Mouse (Mus musculus) limb, embryonic 12.5 days (tissue): Measurements from ENCODE around the gene Reln. TPM values are rescaled to one million over a fixed set of nuclear protein-coding genes. Genes with fewer than 3 reads are reported as not detected.

Experiments used
- ATAC-seq: fragments of 200-750 bp; cut with Nextera tagmentation; 2 replicates; pipeline ENCODE4 v1.8.0; 2017; ENCODE audit warnings: low read depth, moderate TSS enrichment; ENCODE audit not compliant: insufficient number of reproducible peaks, insufficient read depth, low FRiP score, low TSS enrichment
- H3K27ac ChIP-seq: fragments of 300-500 bp; sonication (generic); 2 replicates; pipeline ENCODE4 v1.5.1; 2016; ENCODE audit warnings: mild to moderate bottlenecking, moderate library complexity
- H3K27me3 ChIP-seq: fragments of 300-500 bp; sonication (generic); 2 replicates; pipeline ENCODE4 v1.6.1; 2016; ENCODE audit warnings: mild to moderate bottlenecking, moderate library complexity
- H3K36me3 ChIP-seq: fragments of 300-500 bp; sonication (generic); 2 replicates; pipeline ENCODE4 v1.6.1; 2016; ENCODE audit warnings: mild to moderate bottlenecking, moderate library complexity
- H3K4me1 ChIP-seq: fragments of 300-500 bp; sonication (generic); replicated peaks from 2 replicates; pipeline ENCODE4 v1.6.1; 2016
- H3K4me2 ChIP-seq: fragments of 300-500 bp; sonication (generic); 2 replicates; pipeline ENCODE4 v1.6.1; 2016; ENCODE audit warnings: mild to moderate bottlenecking, moderate library complexity
- H3K4me3 ChIP-seq: fragments of 300-500 bp; sonication (generic); replicated peaks from 2 replicates; pipeline ENCODE4 v1.5.1; 2016; ENCODE audit warnings: mild to moderate bottlenecking
- H3K9ac ChIP-seq: fragments of 300-500 bp; sonication (generic); replicated peaks from 2 replicates; pipeline ENCODE4 v1.6.1; 2016; ENCODE audit warnings: mild to moderate bottlenecking, moderate library complexity
- H3K9me3 ChIP-seq: fragments of 300-500 bp; sonication (generic); 2 replicates; pipeline ENCODE4 v1.6.1; 2016; ENCODE audit warnings: mild to moderate bottlenecking, moderate library complexity
- WGBS: fragments of 180-500 bp; shearing (Covaris S2); methylation state at CpG from one replicate; pipeline ENCODE4 v1.1.7; 2016; 5-methylcytosine and 5-hydroxymethylcytosine counted together
- polyA plus RNA-seq: library from polyadenylated mRNA; unstranded; fragments of >200 nt; fragmentation: Nextera tagmentation; extraction: Ambion mirVana; gene quantifications from 2 replicates; pipeline ENCODE4 v1.2.1, GENCODE M21; 2016

Reln gene
- polyA plus RNA-seq, 1 experiment from 2014 or later: 1.7 TPM

GRCm38 (mm10) chr5:22160935-22161334, 183.6 kb downstream of the Reln start:
- Histone ChIP-seq H3K27ac (no peak overlapping the region), H3K4me1 (peaks cover 14% of the 10 kb centered on the region; the same call in 1 of the 2 replicates), H3K4me3 (no peak overlapping the region), H3K9me3 (no peaks in the 10 kb centered on the region), H3K9ac (no peak overlapping the region), H3K4me2 (no peak overlapping the region), H3K27me3 (no peaks in the 10 kb centered on the region), H3K36me3 (no peaks in the 10 kb centered on the region)
- WGBS: 8% methylated on average over 2 of the region's 2 CpGs
- ATAC-seq: no peak

DNA sequence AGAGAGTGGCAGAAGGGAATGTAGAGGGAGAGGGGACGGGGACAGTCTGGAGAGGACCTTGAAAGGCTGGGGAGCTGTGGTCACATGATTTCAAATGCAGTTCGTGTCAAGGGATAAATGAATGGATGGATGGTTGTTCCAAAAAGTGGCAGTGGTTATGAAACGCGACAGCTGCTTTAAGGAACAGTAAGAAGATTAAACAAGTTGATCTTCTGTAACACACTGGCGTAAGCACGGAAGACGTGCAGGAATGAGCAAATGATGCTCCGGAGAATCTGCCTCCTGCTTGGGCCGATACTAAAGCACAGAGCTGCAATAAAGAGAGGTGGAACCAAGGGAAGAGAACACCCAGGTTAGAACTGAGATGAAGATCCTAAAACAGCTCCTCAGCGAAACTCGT, 185.7 kb downstream of the Reln start:
- Histone ChIP-seq H3K4me3 (no peak overlapping the region), H3K27me3 (no peaks in the 10 kb centered on the region), H3K9ac (no peak overlapping the region), H3K36me3 (no peaks in the 10 kb centered on the region), H3K9me3 (no peaks in the 10 kb centered on the region), H3K4me1 (peaks cover 8% of the 10 kb centered on the region; the same call in 1 of the 2 replicates), H3K4me2 (no peak overlapping the region), H3K27ac (no peak overlapping the region)
- WGBS: 87% methylated on average over 11 of the region's 11 CpGs
- ATAC-seq: no peak

- Histone ChIP-seq H3K27me3 (0 out of 2 replicates have a peak, but pooled peaks cover 2% of the 10 kb centered on the region), H3K4me3 (no peak overlapping the region), H3K9ac (no peak overlapping the region), H3K36me3 (no peaks in the 10 kb centered on the region), H3K27ac (no peak overlapping the region), H3K4me2 (no peak overlapping the region), H3K9me3 (peaks cover 3% of the 10 kb centered on the region; the same call in 1 of the 2 replicates), H3K4me1 (no peaks in the 10 kb centered on the region)
- no peak for ATAC-seq
- 55% methylated on average over 6 of the region's 6 CpGs for WGBS
These were observed 190.9 kb downstream of the Reln start for GRCm38 (mm10) chr5:22153601-22154000.

DNA sequence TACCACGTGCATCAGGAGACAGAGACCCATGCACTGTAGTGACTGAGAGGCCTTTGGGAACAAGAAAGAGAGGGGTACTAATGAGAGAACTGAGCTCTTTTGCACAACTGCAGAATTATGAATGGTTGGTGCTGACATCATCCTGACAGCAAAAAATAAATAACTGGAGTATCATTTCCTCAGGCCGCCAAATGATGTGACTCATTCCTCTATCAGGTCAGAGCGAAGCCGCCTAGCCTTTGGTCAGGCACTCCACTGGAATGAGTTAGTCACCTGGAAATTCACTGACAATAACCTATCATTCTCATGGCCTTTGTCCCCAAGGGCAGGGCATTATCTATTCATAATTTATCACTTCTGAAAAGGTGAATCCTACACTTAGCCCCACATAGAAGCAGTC, 202.7 kb downstream of the Reln start:
- H3K9me3 ChIP-seq: peaks cover 8% of the 10 kb centered on the region; the same call in 1 of the 2 replicates
- no peak overlapping the region for H3K9ac ChIP-seq
- no peaks in the 10 kb centered on the region for H3K27me3 ChIP-seq
- no peak overlapping the region for H3K4me2 ChIP-seq
- H3K36me3 ChIP-seq: no peaks in the 10 kb centered on the region
- WGBS: 83% methylated on average over 4 of the region's 4 CpGs
- no peak for ATAC-seq
- H3K27ac ChIP-seq: no peak overlapping the region
- no peak overlapping the region for H3K4me3 ChIP-seq
- no peaks in the 10 kb centered on the region for H3K4me1 ChIP-seq

DNA sequence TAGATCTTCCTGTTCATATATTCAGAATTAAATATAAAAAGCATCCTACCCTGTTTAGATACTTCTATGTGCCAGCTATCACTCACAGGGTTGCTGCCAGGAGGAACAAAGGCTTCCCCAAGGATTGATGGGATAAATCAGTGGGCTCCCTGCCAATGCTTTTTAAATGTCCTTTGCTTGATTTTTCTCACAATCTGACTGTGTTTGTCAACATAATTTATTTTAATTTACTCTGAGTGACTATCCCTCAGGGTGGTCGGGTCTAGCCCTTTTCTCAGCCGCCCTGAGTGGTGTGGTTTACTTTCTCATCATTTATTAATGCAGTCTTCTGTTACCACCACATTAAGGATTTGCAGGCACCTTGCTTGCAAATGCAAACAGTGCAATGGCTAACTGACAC, 205.5 kb downstream of the Reln start:
- H3K27me3 ChIP-seq: no peaks in the 10 kb centered on the region
- peaks cover 8% of the 10 kb centered on the region; the same call in 1 of the 2 replicates for H3K9me3 ChIP-seq
- WGBS: 72% methylated on average over 2 of the region's 2 CpGs
- no peak overlapping the region for H3K4me2 ChIP-seq
- H3K9ac ChIP-seq: no peak overlapping the region
- H3K4me1 ChIP-seq: no peaks in the 10 kb centered on the region
- H3K36me3 ChIP-seq: no peaks in the 10 kb centered on the region
- H3K27ac ChIP-seq: no peak overlapping the region
- no peak for ATAC-seq
- no peak overlapping the region for H3K4me3 ChIP-seq

DNA sequence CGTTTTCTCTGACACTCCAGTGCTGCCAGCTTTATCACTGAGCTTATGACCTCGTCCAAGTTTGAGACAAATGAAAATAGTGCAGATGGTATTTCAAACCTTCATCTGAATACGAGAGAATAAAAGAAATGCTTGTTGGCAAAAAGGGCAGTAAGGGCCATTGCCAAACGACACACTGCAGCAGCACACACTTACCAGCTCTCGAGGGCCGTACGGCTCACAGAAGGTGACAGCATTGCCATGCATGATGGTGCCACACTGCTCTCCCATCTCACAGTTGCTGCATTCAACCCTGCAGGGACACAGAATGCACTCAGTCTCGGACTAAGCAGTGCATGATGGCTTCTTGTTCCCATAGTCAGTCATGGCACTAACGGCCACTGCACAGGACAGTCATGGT, 210.1 kb downstream of the Reln start:
- no peak overlapping the region for H3K4me3 ChIP-seq
- H3K27me3 ChIP-seq: no peaks in the 10 kb centered on the region
- ATAC-seq: no peak
- H3K4me2 ChIP-seq: no peak overlapping the region
- peaks cover 8% of the 10 kb centered on the region; the same call in 1 of the 2 replicates for H3K9me3 ChIP-seq
- WGBS: 75% methylated on average over 9 of the region's 9 CpGs
- no peaks in the 10 kb centered on the region for H3K4me1 ChIP-seq
- H3K9ac ChIP-seq: no peak overlapping the region
- H3K36me3 ChIP-seq: no peaks in the 10 kb centered on the region
- no peak overlapping the region for H3K27ac ChIP-seq

DNA sequence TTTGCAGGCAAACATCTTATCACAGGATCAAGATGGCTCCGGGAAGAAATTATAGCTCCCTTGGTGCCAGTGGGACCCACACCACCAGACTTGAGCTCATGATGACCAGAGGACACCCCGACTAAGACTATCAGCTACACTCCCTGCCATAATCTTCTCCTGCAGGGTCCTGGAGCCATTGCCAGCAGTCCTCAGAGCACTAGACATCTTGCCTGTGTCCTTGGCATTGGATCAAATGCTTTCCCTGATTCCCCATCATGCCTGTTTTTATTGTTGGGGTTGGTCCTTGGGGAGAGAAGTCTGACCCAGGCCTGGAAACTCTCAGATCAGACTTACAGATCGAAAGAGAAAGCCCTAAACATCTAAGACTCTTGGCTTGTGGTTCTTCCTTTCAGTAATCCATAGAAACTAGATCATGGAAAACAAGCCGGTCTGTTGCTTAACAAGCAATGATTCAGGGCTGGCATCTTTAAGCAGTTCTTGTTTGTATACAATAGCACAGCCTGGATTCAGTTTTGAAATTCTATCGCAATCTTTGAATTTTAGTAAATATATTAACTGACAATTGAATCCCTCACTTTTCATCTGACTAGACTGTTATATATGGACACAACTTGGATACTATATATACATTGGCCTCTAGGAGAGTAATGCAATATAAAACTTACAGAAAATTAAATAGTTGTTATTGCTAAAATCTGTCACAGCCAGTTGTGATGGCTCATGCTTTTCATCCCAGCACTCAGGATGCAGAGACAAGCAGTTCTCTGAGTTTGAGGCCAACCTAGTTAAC, 212.6 kb downstream of the Reln start:
- no peaks in the 10 kb centered on the region for H3K27me3 ChIP-seq
- no peak overlapping the region for H3K9ac ChIP-seq
- no peak overlapping the region for H3K27ac ChIP-seq
- no peaks in the 10 kb centered on the region for H3K4me1 ChIP-seq
- no peak overlapping the region for H3K4me3 ChIP-seq
- ATAC-seq: no peak
- no peak overlapping the region for H3K4me2 ChIP-seq
- H3K9me3 ChIP-seq: no peaks in the 10 kb centered on the region
- no peaks in the 10 kb centered on the region for H3K36me3 ChIP-seq
- 88% methylated on average over 5 of the region's 5 CpGs for WGBS

- Histone ChIP-seq H3K9ac (no peak overlapping the region), H3K27me3 (no peaks in the 10 kb centered on the region), H3K36me3 (no peaks in the 10 kb centered on the region), H3K4me3 (no peak overlapping the region), H3K4me2 (no peak overlapping the region), H3K9me3 (no peaks in the 10 kb centered on the region), H3K27ac (no peak overlapping the region), H3K4me1 (no peaks in the 10 kb centered on the region)
- ATAC-seq: no peak
These were observed 216.9 kb downstream of the Reln start for GRCm38 (mm10) chr5:22127583-22127982.

DNA sequence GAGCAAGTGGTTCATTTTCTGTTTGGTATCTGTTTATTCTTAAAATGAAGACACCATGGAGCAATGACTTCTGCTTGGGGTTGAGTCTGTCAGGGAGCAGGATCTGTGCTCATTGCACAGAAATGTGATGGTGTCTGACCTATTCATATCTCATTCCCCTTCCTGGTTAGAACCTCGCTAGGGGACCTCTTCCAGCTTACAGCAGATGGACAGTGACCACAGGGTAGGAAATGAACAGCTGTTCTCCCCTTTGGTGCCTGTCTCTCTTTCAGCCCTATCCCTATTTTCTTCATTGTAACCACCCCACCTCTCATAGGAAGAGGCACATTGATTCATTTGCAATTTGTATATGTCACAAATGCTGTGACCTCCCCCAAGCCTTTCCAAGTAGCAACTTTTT, 225.2 kb downstream of the Reln start:
- no peak for ATAC-seq
- Histone ChIP-seq H3K27me3 (no peaks in the 10 kb centered on the region), H3K4me1 (no peaks in the 10 kb centered on the region), H3K4me2 (no peak overlapping the region), H3K9me3 (no peaks in the 10 kb centered on the region), H3K4me3 (no peak overlapping the region), H3K36me3 (no peaks in the 10 kb centered on the region), H3K9ac (no peak overlapping the region), H3K27ac (no peak overlapping the region)
- WGBS: 75% methylated on average over 1 of the region's 1 CpGs

DNA sequence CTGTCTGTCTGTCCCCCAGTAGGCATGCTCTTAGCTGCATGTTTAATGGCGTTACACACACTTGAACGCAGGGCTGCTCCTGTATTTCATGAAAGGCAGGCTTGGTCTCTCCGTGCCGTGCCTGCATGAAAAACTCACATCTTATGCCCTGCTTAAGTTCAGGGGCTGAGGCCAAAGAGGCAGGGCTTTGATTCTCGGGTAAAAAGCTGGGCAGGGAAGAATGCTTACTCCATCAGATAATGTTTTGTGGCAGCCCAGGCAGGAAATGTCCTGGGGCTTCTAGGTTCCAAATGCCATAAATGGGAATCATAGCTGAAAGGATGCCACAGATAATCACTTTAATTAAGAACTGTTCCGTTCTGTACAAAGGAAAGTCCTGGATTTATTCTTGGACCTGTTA, 226.0 kb downstream of the Reln start:
- Histone ChIP-seq H3K9ac (no peak overlapping the region), H3K27me3 (no peaks in the 10 kb centered on the region), H3K4me3 (no peak overlapping the region), H3K4me1 (no peaks in the 10 kb centered on the region), H3K4me2 (no peak overlapping the region), H3K9me3 (no peaks in the 10 kb centered on the region), H3K36me3 (no peaks in the 10 kb centered on the region), H3K27ac (no peak overlapping the region)
- 59% methylated on average over 6 of the region's 6 CpGs for WGBS
- ATAC-seq: no peak

DNA sequence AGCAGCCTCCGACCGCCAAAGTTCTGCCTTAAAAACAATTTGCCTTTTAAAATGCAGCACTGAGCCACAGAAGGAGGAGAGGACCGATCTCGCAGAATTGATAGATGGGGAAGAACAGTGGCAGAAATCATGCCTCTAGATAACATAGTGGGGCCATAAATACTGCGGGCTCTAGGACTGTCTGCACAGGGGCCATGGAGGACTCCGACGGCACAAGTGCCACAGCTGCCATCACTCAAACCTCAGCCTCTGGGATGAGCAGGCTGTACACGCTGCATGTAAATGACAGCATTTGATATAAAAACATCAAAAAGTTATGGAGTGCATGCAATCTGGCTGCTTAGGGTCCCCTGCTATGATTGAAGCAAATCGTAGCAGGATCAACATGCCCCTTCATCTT, 227.6 kb downstream of the Reln start:
- no peak overlapping the region for H3K9ac ChIP-seq
- H3K4me1 ChIP-seq: no peaks in the 10 kb centered on the region
- no peak overlapping the region for H3K27ac ChIP-seq
- no peaks in the 10 kb centered on the region for H3K27me3 ChIP-seq
- 63% methylated on average over 9 of the region's 9 CpGs for WGBS
- no peak overlapping the region for H3K4me2 ChIP-seq
- H3K9me3 ChIP-seq: no peaks in the 10 kb centered on the region
- H3K4me3 ChIP-seq: no peak overlapping the region
- no peak for ATAC-seq
- no peaks in the 10 kb centered on the region for H3K36me3 ChIP-seq
